Mouse (Mus musculus): ENCODE results near the gene Gm17364.

- no peak for TF ChIP-seq CTCF (IDR thresholded peaks at IDR 0.05; ENCODE audit: borderline replicate concordance, control insufficient read depth, extremely low read depth, insufficient read depth, low read length, poor library complexity)
- TF ChIP-seq POLR2A (IDR thresholded peaks at IDR 0.05; ENCODE audit: control insufficient read depth, extremely low read depth, insufficient read depth, low read length, poor library complexity) = no peak
These were observed 29.4 kb downstream of the Gm17364 start for GRCm38 (mm10) chr13:41244306-41244830.
